Mouse (Mus musculus): Measurements from ENCODE around the gene Etnk2. TPM values are rescaled to one million over a fixed set of nuclear protein-coding genes. Genes with fewer than 3 reads are reported as not detected.
A peak's percentile ranks its signal among the peaks of the same experiment; 100 is the strongest.

Etnk2 gene
- polyA plus RNA-seq (2012; rRNA removed), result 5.0 and 5.6 TPM in 2 replicates

GRCm38 (mm10) chr1:133363276-133364021 is at the start of gene Etnk2:
TSS of gene Etnk2 (plus strand) at chr1:133363572.
- H3K4me3 ChIP-seq (replicated peaks; ENCODE audit: insufficient read depth, low read depth, low read length), result peak within 1 kb of the TSS; percentile 60
- peak; percentile 51 to 56 for DNase-seq
- no peak for TF ChIP-seq POLR2A (IDR thresholded peaks at IDR 0.05; ENCODE audit: borderline replicate concordance, insufficient read depth, low read length)
- no peak for TF ChIP-seq CTCF (IDR thresholded peaks at IDR 0.05; ENCODE audit: borderline replicate concordance, insufficient read depth, low read depth, low read length)
- no peaks in the 10 kb centered on the region for H3K27me3 ChIP-seq (ENCODE audit: control insufficient read depth, insufficient read depth, low read length)
- 2% methylated on average over 49 of the region's 52 CpGs for WGBS
- H3K27ac ChIP-seq (ENCODE audit: insufficient read depth, low read length), result no peak within 1 kb of the TSS
- peaks cover 6% of the 10 kb centered on the region for H3K4me1 ChIP-seq (ENCODE audit: control insufficient read depth, insufficient read depth, low read length)

GRCm38 (mm10) chr1:133314364-133314763 is 49.0 kb upstream of the Etnk2 start:
- no peak for TF ChIP-seq POLR2A (IDR thresholded peaks at IDR 0.05; ENCODE audit: borderline replicate concordance, insufficient read depth, low read length)
- TF ChIP-seq CTCF (IDR thresholded peaks at IDR 0.05; ENCODE audit: borderline replicate concordance, insufficient read depth, low read depth, low read length), result peak; percentile 67
- peak in 1 of 2 experiments; percentile 18 for DNase-seq
- H3K4me1 ChIP-seq (ENCODE audit: control insufficient read depth, insufficient read depth, low read length), result no peaks in the 10 kb centered on the region
- WGBS, result 36% methylated on average over 8 of the region's 8 CpGs
- H3K27me3 ChIP-seq (ENCODE audit: control insufficient read depth, insufficient read depth, low read length), result no peaks in the 10 kb centered on the region
- H3K27ac ChIP-seq (ENCODE audit: insufficient read depth, low read length), result no peak overlapping the region
- H3K4me3 ChIP-seq (replicated peaks; ENCODE audit: insufficient read depth, low read depth, low read length), result no peak overlapping the region

GRCm38 (mm10) chr1:133315775-133316174 is 47.6 kb upstream of the Etnk2 start:
- DNase-seq, result no peak
- whole genome bisulfite sequencing, result 75% methylated on average over 6 of the region's 6 CpGs
- Histone ChIP-seq H3K4me3 (replicated peaks; ENCODE audit: insufficient read depth, low read depth, low read length) (no peak overlapping the region), H3K27ac (ENCODE audit: insufficient read depth, low read length) (no peak overlapping the region), H3K4me1 (ENCODE audit: control insufficient read depth, insufficient read depth, low read length) (no peaks in the 10 kb centered on the region), H3K27me3 (ENCODE audit: control insufficient read depth, insufficient read depth, low read length) (no peaks in the 10 kb centered on the region)
- TF ChIP-seq CTCF (IDR thresholded peaks at IDR 0.05; ENCODE audit: borderline replicate concordance, insufficient read depth, low read depth, low read length), result no peak
- TF ChIP-seq POLR2A (IDR thresholded peaks at IDR 0.05; ENCODE audit: borderline replicate concordance, insufficient read depth, low read length), result no peak

GRCm38 (mm10) chr1:133316577-133316976 is 46.8 kb upstream of the Etnk2 start:
- no peaks in the 10 kb centered on the region for H3K4me1 ChIP-seq (ENCODE audit: control insufficient read depth, insufficient read depth, low read length)
- TF ChIP-seq CTCF (IDR thresholded peaks at IDR 0.05; ENCODE audit: borderline replicate concordance, insufficient read depth, low read depth, low read length), result no peak
- H3K4me3 ChIP-seq (replicated peaks; ENCODE audit: insufficient read depth, low read depth, low read length), result no peak overlapping the region
- DNase-seq, result no peak
- no peaks in the 10 kb centered on the region for H3K27me3 ChIP-seq (ENCODE audit: control insufficient read depth, insufficient read depth, low read length)
- WGBS, result 83% methylated on average over 4 of the region's 4 CpGs
- H3K27ac ChIP-seq (ENCODE audit: insufficient read depth, low read length), result no peak overlapping the region

GRCm38 (mm10) chr1:133317149-133317548 is 46.2 kb upstream of the Etnk2 start:
- Histone ChIP-seq H3K4me1 (ENCODE audit: control insufficient read depth, insufficient read depth, low read length) (no peaks in the 10 kb centered on the region), H3K4me3 (replicated peaks; ENCODE audit: insufficient read depth, low read depth, low read length) (no peak overlapping the region), H3K27ac (ENCODE audit: insufficient read depth, low read length) (no peak overlapping the region), H3K27me3 (ENCODE audit: control insufficient read depth, insufficient read depth, low read length) (no peaks in the 10 kb centered on the region)
- WGBS, result 15% methylated on average over 1 of the region's 1 CpGs
- TF ChIP-seq POLR2A (IDR thresholded peaks at IDR 0.05; ENCODE audit: borderline replicate concordance, insufficient read depth, low read length) (no peak), CTCF (IDR thresholded peaks at IDR 0.05; ENCODE audit: borderline replicate concordance, insufficient read depth, low read depth, low read length) (no peak)
- no peak for DNase-seq

GRCm38 (mm10) chr1:133321267-133321925 is 42.0 kb upstream of the Etnk2 start, which contains the start of gene Kiss1:
TSS of gene Kiss1 (plus strand) at chr1:133321875.
- no peak within 1 kb of the TSS for H3K27ac ChIP-seq (ENCODE audit: insufficient read depth, low read length)
- WGBS, result 63% methylated on average over 13 of the region's 13 CpGs
- no peaks in the 10 kb centered on the region for H3K27me3 ChIP-seq (ENCODE audit: control insufficient read depth, insufficient read depth, low read length)
- H3K4me3 ChIP-seq (replicated peaks; ENCODE audit: insufficient read depth, low read depth, low read length), result no peak within 1 kb of the TSS
- no peaks in the 10 kb centered on the region for H3K4me1 ChIP-seq (ENCODE audit: control insufficient read depth, insufficient read depth, low read length)
- TF ChIP-seq CTCF (IDR thresholded peaks at IDR 0.05; ENCODE audit: borderline replicate concordance, insufficient read depth, low read depth, low read length) (no peak), POLR2A (IDR thresholded peaks at IDR 0.05; ENCODE audit: borderline replicate concordance, insufficient read depth, low read length) (no peak)
- DNase-seq, result no peak

- TF ChIP-seq POLR2A (IDR thresholded peaks at IDR 0.05; ENCODE audit: borderline replicate concordance, insufficient read depth, low read length) (no peak), CTCF (IDR thresholded peaks at IDR 0.05; ENCODE audit: borderline replicate concordance, insufficient read depth, low read depth, low read length) (no peak)
- H3K4me3 ChIP-seq (replicated peaks; ENCODE audit: insufficient read depth, low read depth, low read length), result no peak overlapping the region
- H3K27me3 ChIP-seq (ENCODE audit: control insufficient read depth, insufficient read depth, low read length), result no peaks in the 10 kb centered on the region
- no peak for DNase-seq
- WGBS, result 52% methylated on average over 5 of the region's 5 CpGs
- H3K27ac ChIP-seq (ENCODE audit: insufficient read depth, low read length), result no peak overlapping the region
- H3K4me1 ChIP-seq (ENCODE audit: control insufficient read depth, insufficient read depth, low read length), result no peaks in the 10 kb centered on the region
Measured at GRCm38 (mm10) chr1:133323333-133323732, 40.0 kb upstream of the Etnk2 start.

GRCm38 (mm10) chr1:133325951-133326350 is 37.4 kb upstream of the Etnk2 start:
- H3K27me3 ChIP-seq (ENCODE audit: control insufficient read depth, insufficient read depth, low read length), result no peaks in the 10 kb centered on the region; the same call in 1 of the 2 replicates
- no peak overlapping the region for H3K4me3 ChIP-seq (replicated peaks; ENCODE audit: insufficient read depth, low read depth, low read length)
- no peak for TF ChIP-seq CTCF (IDR thresholded peaks at IDR 0.05; ENCODE audit: borderline replicate concordance, insufficient read depth, low read depth, low read length)
- no peak for TF ChIP-seq POLR2A (IDR thresholded peaks at IDR 0.05; ENCODE audit: borderline replicate concordance, insufficient read depth, low read length)
- WGBS, result 93% methylated on average over 8 of the region's 8 CpGs
- H3K4me1 ChIP-seq (ENCODE audit: control insufficient read depth, insufficient read depth, low read length), result no peaks in the 10 kb centered on the region
- H3K27ac ChIP-seq (ENCODE audit: insufficient read depth, low read length), result no peak overlapping the region
- no peak for DNase-seq

Measured in cerebellum, adult 2 months (tissue).